Mouse (Mus musculus): Measurements from ENCODE around the gene Gm498.

DNA sequence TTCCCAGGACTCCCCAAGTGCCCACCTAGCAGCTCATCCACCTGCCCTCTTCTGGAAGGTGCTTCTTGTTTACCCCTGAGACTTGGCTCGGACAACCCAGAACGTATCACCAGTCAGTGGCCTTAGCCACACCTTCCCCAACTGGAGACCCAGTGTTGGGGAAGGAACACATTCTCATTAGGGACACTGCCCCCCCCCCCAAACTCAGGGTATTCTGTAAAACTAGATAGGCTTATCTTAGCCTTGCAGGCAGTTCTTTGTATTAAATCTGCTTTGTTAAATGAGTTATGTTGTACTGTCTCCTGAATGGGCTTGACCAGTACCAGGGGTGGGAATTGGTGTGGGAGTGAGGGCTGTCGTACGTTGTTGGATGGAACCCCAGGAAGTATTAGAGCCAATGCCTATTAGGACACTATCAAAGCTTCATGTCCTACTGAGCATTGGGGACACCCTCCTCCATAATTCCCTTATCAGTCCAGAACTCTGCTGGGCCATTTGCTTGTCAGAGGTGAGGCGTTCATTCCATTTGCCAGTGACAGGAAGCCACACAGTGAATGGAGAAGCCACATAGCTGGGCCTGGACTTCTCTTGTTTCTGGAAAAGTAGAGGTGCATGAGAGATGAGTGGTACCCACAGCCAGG, 18.4 kb upstream of the Gm498 start:
- TF ChIP-seq EP300 (IDR thresholded peaks at IDR 0.05; ENCODE audit: low read depth) (0 out of 2 replicates have a peak, but pooled peaks have one; percentile 38), CTCF (IDR thresholded peaks at IDR 0.05; ENCODE audit: low read depth) (no peak)

Data from liver, postnatal 0 days (tissue).